Mouse (Mus musculus) liver, postnatal 0 days (tissue): ENCODE data around the gene Scube3. TPM values are rescaled to one million over a fixed set of nuclear protein-coding genes. Genes with fewer than 3 reads are reported as not detected.

Experiments used
- ATAC-seq: fragments of 200-750 bp; cut with Nextera tagmentation; 2 replicates; pipeline ENCODE4 v1.8.0; 2017; ENCODE audit warnings: mild to moderate bottlenecking, moderate library complexity
- DNase-seq: peaks from one replicate; pipeline ENCODE4 v3.0.0-alpha.2; 2016
- H3K27ac ChIP-seq: fragments of 300-500 bp; sonication (generic); 2 replicates; pipeline ENCODE4 v1.5.1; 2014; ENCODE audit warnings: antibody characterized with exemption, moderate library complexity, mild to moderate bottlenecking, low read depth
- H3K27me3 ChIP-seq: fragments of 300-500 bp; sonication (generic); 2 replicates; pipeline ENCODE4 v1.6.1; 2014; ENCODE audit warnings: low read length, control low read depth, mixed read lengths; ENCODE audit not compliant: insufficient read depth
- H3K36me3 ChIP-seq: fragments of 300-500 bp; sonication (generic); replicated peaks from 2 replicates; pipeline ENCODE4 v1.6.1; 2014; ENCODE audit warnings: mild to moderate bottlenecking, control low read depth, low read length, moderate library complexity, mixed read lengths; ENCODE audit not compliant: insufficient read depth
- H3K4me1 ChIP-seq: fragments of 300-500 bp; sonication (generic); 2 replicates; pipeline ENCODE4 v1.6.1; 2014; ENCODE audit warnings: antibody characterized with exemption, mild to moderate bottlenecking, control low read depth; ENCODE audit not compliant: insufficient read depth
- H3K4me2 ChIP-seq: fragments of 300-500 bp; sonication (generic); 2 replicates; pipeline ENCODE4 v1.6.1; 2014; ENCODE audit warnings: low read depth, mild to moderate bottlenecking, low read length, moderate library complexity, mixed read lengths
- H3K4me3 ChIP-seq: fragments of 300-500 bp; sonication (generic); 2 replicates; pipeline ENCODE4 v1.5.1; 2014; ENCODE audit warnings: low read depth, low read length
- H3K9ac ChIP-seq: fragments of 300-500 bp; sonication (generic); replicated peaks from 2 replicates; pipeline ENCODE4 v1.6.1; 2014; ENCODE audit warnings: mild to moderate bottlenecking, moderate library complexity
- H3K9me3 ChIP-seq: fragments of 300-500 bp; sonication (generic); 2 replicates; pipeline ENCODE4 v1.6.1; 2016; ENCODE audit warnings: mild to moderate bottlenecking, control low read depth, low read length, mixed read lengths
- CTCF ChIP-seq: sonication (generic); IDR thresholded peaks from 2 replicates; pipeline ENCODE4 v1.5.1; 2016; ENCODE audit warnings: antibody characterized with exemption, low read depth
- EP300 ChIP-seq: IDR thresholded peaks from 2 replicates; pipeline ENCODE4 v1.6.1; 2016; ENCODE audit warnings: antibody characterized with exemption, low read depth, mild to moderate bottlenecking
- WGBS: fragments of 180-500 bp; shearing (Covaris S2); extraction: QIAGEN DNeasy Blood & Tissue Kit; methylation state at CpG from one replicate; pipeline ENCODE4 v1.1.7; 2014; ENCODE audit not compliant: insufficient replicate concordance; 5-methylcytosine and 5-hydroxymethylcytosine counted together
- polyA plus RNA-seq: library from polyadenylated mRNA; unstranded; fragments of >200 nt; fragmentation: Nextera tagmentation; extraction: Ambion mirVana; gene quantifications from 2 replicates; pipeline ENCODE4 v1.2.1, GENCODE M21; 2015

Gene Scube3
- polyA plus RNA-seq, 1 experiment from 2014 or later, result 0.06 TPM

- Histone ChIP-seq H3K4me1 (peaks cover 11% of the 10 kb centered on the region), H3K36me3 (no peaks in the 10 kb centered on the region), H3K4me3 (no peak overlapping the region), H3K9me3 (no peaks in the 10 kb centered on the region), H3K27me3 (peaks cover 58% of the 10 kb centered on the region), H3K27ac (no peak overlapping the region), H3K4me2 (no peak overlapping the region), H3K9ac (no peak overlapping the region)
- 5% methylated on average over 9 of the region's 9 CpGs for WGBS
- TF ChIP-seq EP300 (no peak), CTCF (no peak)
- DNase-seq (no peak), ATAC-seq (no peak)
Observed at GRCm38 (mm10) chr17:28143751-28144150, 1.8 kb downstream of the Scube3 start.

DNA sequence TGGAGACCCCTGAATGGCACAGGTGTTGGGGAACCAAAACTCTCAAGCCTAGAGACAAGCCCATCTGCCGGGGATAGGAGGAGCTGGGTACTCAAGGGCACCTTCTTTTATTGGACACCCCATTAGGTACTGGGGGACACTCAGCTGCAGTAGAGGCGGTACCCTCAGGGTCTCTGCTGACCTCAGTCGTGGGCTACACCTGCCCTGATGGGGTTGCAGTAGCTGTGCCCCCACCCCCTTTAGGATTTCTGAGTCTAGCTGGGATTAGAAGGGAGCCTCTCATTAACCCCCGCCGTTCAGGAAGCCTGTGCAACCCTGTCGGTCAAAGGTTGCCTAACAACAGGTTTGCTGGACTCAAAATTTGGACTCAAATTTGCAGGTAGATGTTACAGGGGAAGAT lies 2.3 kb downstream of the Scube3 start:
- 9% methylated on average over 6 of the region's 6 CpGs for WGBS
- DNase-seq (no peak), ATAC-seq (no peak)
- Histone ChIP-seq H3K9ac (no peak overlapping the region), H3K36me3 (no peaks in the 10 kb centered on the region), H3K4me1 (peaks cover 11% of the 10 kb centered on the region), H3K27ac (no peak overlapping the region), H3K27me3 (peaks cover 58% of the 10 kb centered on the region), H3K4me3 (no peak overlapping the region), H3K4me2 (no peak overlapping the region), H3K9me3 (no peaks in the 10 kb centered on the region)
- TF ChIP-seq EP300 (no peak), CTCF (no peak)

DNA sequence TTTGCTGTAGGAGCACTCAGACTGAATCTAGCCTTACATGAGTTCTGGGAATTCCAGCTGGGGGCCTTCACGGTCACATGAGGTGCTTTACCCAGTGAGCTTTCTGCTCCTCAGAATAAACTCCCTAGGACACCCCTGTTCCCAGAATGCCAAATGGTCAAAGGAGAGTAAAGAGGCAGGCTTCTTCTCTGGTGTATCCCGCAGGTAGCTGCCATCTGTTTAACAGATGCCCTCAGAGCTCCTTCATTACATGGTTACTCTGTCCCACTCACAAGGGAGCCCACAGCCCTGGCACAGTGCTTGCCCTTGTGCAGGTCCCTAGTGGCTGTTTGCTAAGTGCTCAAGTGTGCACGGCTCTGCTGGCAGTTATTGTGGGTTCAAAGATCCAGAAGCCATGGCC lies 6.3 kb downstream of the Scube3 start:
- DNase-seq (no peak), ATAC-seq (no peak)
- 60% methylated on average over 3 of the region's 3 CpGs for WGBS
- H3K4me2 ChIP-seq, result no peak overlapping the region
- no peak overlapping the region for H3K9ac ChIP-seq
- H3K27ac ChIP-seq, result no peak overlapping the region
- no peaks in the 10 kb centered on the region for H3K36me3 ChIP-seq
- H3K4me1 ChIP-seq, result peaks cover 1% of the 10 kb centered on the region; the same call in 1 of the 2 replicates
- H3K9me3 ChIP-seq, result no peaks in the 10 kb centered on the region
- TF ChIP-seq EP300, result no peak
- H3K27me3 ChIP-seq, result peaks cover 22% of the 10 kb centered on the region
- H3K4me3 ChIP-seq, result no peak overlapping the region

DNA sequence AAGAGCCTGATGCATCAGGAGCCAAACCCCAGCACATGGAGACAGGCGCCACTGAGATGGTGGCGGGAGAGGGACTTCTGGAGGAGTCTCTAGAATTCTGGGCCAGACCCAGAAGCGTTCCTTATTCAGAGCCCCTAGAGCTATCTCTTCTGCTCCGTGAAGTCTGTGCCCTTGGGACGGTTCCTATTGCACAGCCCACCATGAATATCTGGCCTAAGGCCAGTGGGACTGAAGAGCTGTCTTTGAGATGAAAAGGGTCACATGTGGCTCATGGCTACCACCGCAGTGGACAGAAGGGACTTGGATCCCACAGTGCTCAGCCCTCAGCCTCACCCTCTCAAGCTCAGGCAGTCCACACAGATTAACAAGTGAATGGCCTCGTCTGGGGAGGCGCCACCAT lies 7.8 kb downstream of the Scube3 start:
- no peak overlapping the region for H3K9ac ChIP-seq
- no peak overlapping the region for H3K27ac ChIP-seq
- DNase-seq, result no peak
- H3K9me3 ChIP-seq, result no peaks in the 10 kb centered on the region
- TF ChIP-seq EP300 (no peak), CTCF (no peak)
- peaks cover 9% of the 10 kb centered on the region for H3K27me3 ChIP-seq
- H3K4me1 ChIP-seq, result no peaks in the 10 kb centered on the region
- H3K36me3 ChIP-seq, result no peaks in the 10 kb centered on the region
- no peak overlapping the region for H3K4me2 ChIP-seq
- ATAC-seq, result no peak
- 79% methylated on average over 8 of the region's 8 CpGs for whole genome bisulfite sequencing
- H3K4me3 ChIP-seq, result no peak overlapping the region

DNA sequence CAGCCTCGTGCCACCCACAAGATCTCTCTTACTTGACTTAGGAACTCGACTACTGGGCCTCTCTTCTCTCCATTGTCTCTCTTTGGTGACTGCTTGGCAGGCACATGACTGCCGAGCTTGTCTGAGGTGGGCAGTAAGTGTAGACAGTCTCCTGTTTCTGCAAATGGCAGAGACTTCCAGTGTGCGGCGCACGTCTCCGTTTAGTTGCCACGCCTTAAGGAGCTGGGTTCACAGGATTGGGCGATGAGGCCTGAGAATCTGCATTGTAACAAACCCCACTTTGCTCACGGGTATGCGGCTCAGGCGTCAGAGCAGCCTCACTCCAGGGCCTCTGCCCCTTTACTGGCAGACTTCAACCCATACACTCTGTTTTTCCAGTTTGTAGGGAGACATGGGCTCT lies 8.5 kb downstream of the Scube3 start:
- no peak overlapping the region for H3K4me2 ChIP-seq
- no peak overlapping the region for H3K4me3 ChIP-seq
- H3K27ac ChIP-seq, result no peak overlapping the region
- WGBS, result 74% methylated on average over 12 of the region's 12 CpGs
- peaks cover 6% of the 10 kb centered on the region for H3K27me3 ChIP-seq
- DNase-seq, result no peak
- TF ChIP-seq EP300 (no peak), CTCF (no peak)
- ATAC-seq, result no peak
- no peaks in the 10 kb centered on the region for H3K36me3 ChIP-seq
- H3K9ac ChIP-seq, result no peak overlapping the region
- H3K9me3 ChIP-seq, result no peaks in the 10 kb centered on the region
- H3K4me1 ChIP-seq, result no peaks in the 10 kb centered on the region

GRCm38 (mm10) chr17:28153095-28153494 lies 11.2 kb downstream of the Scube3 start:
- DNase-seq, result no peak
- H3K4me3 ChIP-seq, result no peak overlapping the region
- WGBS, result 62% methylated on average over 6 of the region's 6 CpGs
- H3K9me3 ChIP-seq, result no peaks in the 10 kb centered on the region
- H3K9ac ChIP-seq, result no peak overlapping the region
- H3K4me2 ChIP-seq, result no peak overlapping the region
- no peaks in the 10 kb centered on the region for H3K27me3 ChIP-seq
- H3K27ac ChIP-seq, result no peak overlapping the region
- H3K4me1 ChIP-seq, result no peaks in the 10 kb centered on the region
- TF ChIP-seq CTCF, result no peak
- TF ChIP-seq EP300, result no peak
- no peak for ATAC-seq
- H3K36me3 ChIP-seq, result no peaks in the 10 kb centered on the region

DNA sequence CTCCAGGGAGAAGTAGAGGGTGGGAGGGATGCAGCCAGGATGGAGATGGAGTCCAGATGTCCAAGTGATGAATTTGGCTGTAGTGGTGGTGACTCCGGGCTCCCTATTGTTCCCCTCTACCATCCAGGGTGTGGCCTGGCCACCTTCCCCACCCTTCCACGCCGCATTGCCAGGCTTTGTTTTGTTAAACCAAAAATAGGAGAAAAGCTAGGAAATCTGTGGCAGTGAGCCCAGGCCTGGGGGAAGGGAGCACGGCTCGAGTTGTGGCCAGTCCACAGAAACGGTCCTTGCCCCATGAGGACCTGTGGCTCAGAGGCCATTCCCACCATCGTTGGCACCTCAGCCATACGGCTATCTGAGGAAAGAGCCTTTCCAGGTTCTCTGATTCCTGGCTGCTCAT lies 13.0 kb downstream of the Scube3 start:
- no peaks in the 10 kb centered on the region for H3K9me3 ChIP-seq
- WGBS, result 83% methylated on average over 8 of the region's 8 CpGs
- H3K4me3 ChIP-seq, result no peak overlapping the region
- H3K9ac ChIP-seq, result no peak overlapping the region
- TF ChIP-seq EP300, result no peak
- TF ChIP-seq CTCF, result no peak
- H3K27ac ChIP-seq, result no peak overlapping the region
- H3K36me3 ChIP-seq, result no peaks in the 10 kb centered on the region
- DNase-seq, result no peak
- no peak for ATAC-seq
- no peaks in the 10 kb centered on the region for H3K4me1 ChIP-seq
- H3K4me2 ChIP-seq, result no peak overlapping the region
- no peaks in the 10 kb centered on the region for H3K27me3 ChIP-seq
